Mouse (Mus musculus): ENCODE measurements around the gene Slc35e1.

Gene Slc35e1

DNA sequence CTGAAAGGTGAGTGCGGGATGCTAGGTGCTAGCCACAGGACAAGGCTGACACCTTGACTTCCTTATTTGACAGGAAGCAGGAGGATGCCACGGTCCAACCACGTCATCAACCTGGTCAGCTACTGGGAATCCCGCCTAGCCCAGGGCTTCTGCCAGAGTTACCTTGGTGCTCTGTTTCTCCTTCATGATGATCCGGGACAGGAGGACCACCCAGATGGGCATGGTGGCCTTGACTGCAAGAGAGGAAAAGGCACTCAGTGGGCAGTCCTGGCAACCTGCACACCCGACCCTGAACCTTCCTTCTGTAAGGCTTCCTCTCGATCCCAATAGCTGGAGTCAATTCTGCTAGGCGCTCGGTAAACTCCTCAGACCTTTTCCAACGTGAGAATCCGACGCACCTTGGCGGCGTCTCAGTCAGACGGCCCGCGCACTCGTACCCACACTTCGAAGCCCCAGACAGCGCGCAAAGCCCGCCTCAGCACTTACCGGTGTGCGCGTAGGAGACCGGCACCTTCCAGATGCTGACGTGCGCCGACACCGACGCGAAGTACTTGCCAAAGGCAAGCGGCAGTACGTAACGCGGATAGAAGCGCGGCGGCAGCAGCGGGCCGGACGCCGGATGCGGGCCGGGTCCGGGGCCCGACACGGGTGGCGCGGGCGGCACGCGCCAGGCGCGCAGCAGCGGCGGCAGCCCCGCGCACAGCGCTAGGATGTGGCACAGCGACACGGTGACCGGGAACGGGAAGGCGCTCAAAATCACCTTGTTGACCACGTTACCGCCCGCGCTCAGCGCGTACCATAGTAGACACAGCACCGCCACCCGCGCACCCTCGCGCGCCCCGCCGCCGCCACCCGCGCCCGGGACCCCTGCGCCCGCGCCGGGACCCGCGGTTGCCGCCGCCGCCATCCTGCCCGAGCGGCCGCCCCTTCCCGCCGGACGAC, at the start of gene Slc35e1:
Slc35e1 (minus strand) TSS at position 935 of the 942 bp plus-strand sequence.
- peak; percentile 16 to 28 for DNase-seq (ENCODE audit: low spot score in 2 of 2)

DNA sequence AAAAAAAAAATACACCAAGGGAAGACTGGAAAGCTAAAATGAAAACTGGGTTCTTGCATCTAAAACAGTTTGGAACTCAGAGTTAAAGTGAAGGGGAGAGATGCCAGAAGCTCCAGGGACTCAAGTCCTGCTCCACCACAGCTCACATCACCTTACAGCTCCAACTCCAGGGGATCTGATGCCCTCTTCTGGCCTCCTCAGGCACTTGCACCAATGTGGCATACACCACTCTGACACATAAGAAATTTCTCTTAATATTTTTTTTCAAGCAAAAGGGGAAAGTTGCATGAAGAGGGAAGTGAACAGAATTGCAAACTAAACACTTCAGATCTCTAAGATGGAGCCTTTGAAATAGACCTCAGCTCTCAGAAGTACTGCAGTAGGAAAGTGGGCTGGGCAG, 46.8 kb upstream of the Slc35e1 start:
- DNase-seq (ENCODE audit: low spot score in 2 of 2): no peak

DNA sequence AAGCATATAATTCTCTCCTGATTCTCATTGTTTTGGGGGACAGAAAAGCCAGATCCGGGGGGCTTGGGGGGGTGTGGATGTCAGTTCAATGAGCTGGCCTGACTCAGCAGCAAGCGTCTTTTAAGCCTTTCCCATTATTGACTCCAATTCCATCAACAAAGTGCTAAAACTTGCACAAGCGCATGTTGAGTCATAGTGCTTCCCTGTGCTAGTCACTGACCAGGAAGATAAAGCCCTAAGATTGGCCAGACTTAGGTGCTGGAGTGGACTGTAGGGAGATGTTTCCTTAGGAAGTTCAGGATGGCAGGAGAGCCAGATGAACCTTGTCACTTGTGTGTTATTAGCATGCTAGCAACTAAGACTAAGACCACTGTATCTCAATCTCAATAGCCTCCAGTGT, 42.5 kb upstream of the Slc35e1 start:
- DNase-seq (ENCODE audit: low spot score in 2 of 2): no peak

DNA sequence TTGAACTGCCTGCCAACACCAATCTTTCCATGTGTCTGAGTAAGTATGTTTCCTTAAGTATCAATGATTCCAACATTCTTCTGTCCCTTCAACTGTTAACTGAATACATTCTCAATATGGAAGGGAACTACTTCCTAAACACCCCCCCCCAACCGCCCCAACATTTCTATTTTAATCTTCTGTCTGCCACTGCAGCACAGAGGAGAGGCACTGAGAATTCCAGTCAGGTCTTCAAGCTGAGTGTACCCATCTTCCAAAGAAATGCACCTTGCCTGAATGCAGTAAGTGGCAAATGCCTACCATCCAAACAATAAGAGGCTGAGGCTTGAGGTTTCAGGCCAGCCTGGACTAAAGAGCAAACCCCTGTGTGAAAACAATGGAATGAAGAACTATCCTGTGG, 39.7 kb upstream of the Slc35e1 start:
- DNase-seq (ENCODE audit: low spot score in 2 of 2): no peak

DNA sequence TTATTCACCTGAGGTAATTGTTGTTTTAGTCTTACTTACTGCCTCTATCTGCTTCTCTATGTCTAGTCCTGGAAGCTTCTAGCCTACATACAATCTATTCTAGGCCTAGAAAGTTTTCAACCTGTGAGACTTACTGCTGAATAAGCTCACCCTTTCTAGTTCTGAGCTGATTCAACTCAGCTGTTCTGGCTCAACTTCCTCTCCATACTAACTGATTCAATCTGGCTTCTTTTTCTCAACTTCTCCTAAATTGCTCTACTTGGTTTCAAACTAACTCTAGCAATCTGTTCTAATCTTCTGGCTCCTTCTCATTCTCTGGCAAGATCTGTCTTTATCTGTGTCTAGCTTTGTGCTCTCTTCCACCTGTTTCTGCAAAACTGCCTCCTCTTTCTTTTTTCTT, 29.5 kb upstream of the Slc35e1 start:
- DNase-seq (ENCODE audit: low spot score in 2 of 2): no peak

DNA sequence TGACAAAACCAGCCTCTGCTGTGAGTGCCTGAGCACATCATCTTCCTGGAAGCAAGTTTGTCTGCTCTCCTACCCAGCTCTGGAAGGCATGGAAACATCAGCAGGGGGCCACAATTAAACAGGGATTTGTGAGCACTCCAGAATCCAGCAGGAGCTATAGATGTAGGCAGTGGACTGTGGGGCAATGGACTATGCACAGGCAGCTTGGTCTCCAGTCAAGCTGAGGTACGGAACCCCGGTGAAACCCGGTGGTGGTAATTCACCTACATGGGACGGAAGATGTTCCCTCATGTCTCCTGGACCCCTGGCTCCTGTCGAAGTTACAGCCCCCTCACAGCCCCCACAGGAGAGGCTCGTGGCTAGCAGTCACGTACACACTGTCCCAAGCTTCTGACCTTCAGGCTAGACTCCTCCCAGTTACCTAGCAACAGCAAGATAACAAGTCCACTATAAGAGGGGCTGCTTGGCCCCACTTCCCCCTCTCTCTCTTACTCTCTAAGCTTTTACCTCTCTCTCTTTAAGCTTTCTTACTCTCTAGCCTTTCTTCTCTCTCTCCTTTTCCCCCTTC, 25.1 kb upstream of the Slc35e1 start:
- DNase-seq (ENCODE audit: low spot score in 2 of 2): no peak

DNA sequence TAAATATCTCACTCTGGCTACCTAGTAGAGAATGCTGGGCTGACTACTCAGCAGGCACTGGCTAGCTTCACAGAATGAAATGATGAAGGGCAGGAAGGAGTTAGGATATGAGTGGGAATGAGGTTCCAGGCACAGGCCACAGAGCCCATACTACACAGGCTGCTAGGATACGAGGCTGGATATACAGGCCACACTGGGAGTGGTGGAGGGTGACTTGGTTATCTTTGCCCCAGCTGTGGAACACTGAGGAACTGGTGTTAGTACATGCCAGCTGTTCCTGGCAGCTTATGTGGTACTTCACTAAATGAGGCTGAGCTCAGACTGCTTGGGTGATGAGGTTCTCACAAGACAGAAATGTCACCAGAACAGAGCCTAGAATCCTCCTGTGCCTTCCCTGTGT, 20.7 kb upstream of the Slc35e1 start:
- no peak for DNase-seq (ENCODE audit: low spot score in 2 of 2)

DNA sequence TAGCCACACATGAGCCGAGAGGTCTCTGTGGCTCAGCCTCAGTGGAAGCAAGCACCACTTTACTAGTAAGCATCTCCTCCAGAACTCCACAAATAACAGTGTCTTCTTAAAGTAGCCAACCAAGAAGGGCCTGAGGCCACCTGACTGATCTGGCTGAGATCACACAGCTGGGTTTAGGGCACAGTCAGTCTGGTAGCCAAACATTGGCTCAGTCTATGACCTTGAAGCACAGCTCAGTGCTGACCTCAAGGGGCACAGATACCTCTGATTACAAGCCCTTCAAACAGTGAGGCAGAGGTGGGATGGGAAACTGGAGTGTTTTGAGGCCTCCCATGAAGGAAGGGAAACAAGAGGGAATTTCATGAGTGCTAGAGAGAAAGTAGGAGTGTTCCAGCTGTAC, 20.2 kb upstream of the Slc35e1 start:
- DNase-seq (ENCODE audit: low spot score in 2 of 2): no peak

DNA sequence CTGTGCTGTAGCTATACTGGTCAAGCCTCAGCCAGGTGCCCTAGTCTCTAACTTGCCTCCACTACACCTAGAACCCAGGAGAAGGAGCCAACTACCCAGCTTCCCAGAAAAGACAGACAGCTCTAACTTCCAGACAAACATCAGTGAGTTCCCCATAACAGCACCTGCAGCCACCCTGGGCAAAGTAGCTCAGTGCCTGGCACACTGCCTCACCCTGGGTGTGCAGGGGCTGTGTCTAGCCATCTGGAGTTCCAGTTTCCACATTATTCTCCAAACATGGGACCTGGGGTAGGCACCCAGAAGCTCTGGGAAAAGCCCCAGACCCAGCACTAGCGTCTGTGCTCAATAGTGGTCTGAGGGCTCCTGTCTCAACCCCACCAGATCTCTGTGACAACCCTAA, 15.1 kb upstream of the Slc35e1 start:
- no peak for DNase-seq (ENCODE audit: low spot score in 2 of 2)

DNA sequence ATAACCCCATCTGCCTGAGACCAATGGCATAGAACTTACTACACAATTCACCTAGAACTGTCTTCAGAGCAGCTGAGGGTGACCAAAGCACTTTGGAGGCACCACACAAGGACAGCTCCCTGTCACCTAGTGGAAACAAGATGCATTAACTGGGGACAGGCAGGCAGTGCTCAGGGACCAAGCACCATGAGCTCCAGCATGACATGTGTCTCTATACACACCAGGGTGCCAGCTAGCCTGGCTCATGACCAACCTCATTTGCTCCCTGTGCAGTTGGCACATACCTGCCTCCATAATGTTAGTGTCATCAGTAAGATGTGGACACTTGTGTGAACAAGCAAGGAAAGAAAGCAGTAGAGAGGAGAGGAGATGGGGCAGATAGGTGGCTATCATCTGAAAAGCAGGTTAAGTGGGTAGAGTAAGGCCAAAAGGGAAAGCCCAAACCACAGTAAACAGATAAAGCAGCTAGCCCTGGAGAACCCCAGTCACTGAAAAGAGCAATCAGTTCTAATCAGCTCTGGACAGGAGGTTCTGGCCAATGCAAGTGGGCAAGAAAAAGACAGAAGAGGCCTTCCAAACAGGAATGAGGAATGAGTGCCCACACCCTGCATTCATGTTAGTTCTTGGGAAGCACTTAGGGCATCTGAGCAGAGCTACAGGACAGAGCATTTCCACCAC, 12.4 kb upstream of the Slc35e1 start:
- no peak for DNase-seq (ENCODE audit: low spot score in 2 of 2)

DNA sequence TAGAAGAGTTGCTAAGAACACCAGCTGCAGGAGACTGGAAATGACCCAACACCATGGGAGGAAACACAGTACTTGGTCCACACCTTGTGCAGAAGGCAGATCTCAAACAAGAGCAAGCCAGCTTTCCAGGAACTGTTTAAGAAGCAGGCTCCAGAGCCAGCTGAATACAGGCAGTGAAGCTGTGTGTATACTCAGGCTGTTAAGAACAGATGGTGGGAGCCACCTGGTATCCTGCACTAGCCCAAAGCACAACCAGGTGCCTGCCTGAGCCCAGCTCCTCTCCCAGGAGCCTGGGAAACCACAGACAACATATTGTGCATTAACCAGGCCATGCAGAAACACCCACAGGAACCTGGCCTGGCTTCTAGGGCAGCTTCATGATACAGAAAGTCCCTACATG, 11.7 kb upstream of the Slc35e1 start:
- no peak for DNase-seq (ENCODE audit: low spot score in 2 of 2)

DNA sequence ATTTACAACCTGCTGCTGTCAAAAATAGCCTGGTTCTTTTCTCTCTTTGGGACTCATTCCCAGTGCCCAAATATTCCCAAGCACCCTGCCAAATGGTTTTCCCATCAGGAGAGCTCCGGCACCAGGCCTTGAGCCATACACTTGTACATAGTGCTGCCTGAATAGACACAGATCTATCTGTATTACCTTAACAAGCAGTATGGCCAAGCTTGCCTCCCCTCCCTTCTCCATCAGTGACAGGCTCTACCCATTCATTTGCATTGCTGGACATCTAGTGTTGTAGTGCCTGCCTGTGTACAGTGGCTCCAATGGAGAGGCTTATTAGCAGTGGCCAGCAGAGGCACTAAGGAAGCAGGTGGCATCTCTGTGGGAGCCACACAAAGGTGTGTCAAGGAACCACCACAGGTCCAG, 8.1 kb upstream of the Slc35e1 start:
- DNase-seq (ENCODE audit: low spot score in 2 of 2): no peak

DNA sequence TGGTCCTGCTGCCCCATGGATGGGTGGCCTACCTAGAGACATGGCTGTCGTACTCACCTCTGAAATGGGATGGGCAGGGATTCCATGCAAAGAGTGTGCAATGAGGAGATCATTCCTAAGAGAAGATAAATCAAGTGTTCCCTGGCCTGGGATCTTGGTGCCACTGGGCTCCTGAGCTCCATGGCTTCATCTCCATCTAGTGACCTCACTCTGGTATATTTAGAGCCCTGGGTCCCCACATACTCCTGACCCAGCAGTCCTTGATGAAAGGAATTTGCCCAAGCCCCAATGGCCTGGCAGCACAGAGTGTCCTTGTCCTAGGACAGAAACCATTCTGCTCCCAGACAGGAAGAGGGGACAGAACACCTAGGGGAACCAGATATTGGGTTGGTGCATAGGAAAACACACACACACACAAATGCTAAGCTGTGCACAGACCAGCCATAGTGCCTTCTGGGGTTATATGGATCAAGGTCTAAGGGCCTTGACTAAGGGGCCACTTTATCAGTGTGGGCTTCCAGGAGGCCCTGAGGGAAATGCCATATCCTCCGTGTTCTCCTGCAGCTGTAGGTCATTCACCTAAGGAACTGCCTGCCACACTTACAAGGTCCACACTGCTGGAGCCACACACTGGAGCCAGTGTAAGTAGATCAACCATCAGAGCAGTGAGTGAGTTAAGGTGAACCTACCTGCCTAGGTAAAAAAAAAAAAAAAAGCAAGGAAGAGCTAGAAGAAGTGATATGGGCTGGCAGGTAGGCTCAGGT, 7.3 kb upstream of the Slc35e1 start:
- DNase-seq (ENCODE audit: low spot score in 2 of 2): no peak

DNA sequence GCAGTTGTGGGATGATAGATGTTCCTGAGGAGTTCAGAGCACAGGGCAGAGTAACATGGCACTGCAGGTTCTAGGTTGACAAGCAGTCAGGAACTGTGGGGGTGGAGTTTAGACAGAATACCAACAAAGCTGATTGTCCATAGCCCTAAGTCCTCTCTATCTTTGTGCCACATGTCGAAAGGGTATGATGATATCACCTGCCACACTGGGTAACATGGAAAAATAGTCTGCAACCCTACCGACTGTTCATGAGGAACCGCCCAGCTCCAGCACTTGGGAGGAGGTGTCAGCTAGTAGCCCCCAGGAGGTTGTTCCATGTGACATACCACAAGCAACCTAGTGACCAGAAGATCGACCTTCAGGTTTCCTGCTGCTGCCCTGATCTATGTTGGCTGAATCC, 6.1 kb upstream of the Slc35e1 start:
- no peak for DNase-seq (ENCODE audit: low spot score in 2 of 2)

DNA sequence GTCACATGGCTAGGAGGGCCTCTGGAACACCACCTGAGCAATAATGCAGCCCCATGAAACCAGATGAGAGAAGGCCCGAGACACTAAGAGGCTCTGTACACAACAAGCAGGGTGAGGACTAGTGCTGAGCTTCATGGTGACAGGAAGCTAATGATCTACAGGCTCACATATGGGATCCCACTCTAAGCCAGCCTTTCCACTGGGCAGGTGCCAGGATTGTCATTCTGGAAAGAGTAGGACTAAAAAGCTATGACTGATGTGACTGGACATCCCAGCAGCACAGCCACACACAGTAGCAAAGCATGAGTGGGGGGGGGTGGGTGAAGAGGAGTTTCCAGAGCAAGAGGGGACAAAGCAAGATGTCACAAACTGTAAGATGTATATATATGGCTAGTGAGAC, 5.5 kb upstream of the Slc35e1 start:
- DNase-seq (ENCODE audit: low spot score in 2 of 2): no peak

DNA sequence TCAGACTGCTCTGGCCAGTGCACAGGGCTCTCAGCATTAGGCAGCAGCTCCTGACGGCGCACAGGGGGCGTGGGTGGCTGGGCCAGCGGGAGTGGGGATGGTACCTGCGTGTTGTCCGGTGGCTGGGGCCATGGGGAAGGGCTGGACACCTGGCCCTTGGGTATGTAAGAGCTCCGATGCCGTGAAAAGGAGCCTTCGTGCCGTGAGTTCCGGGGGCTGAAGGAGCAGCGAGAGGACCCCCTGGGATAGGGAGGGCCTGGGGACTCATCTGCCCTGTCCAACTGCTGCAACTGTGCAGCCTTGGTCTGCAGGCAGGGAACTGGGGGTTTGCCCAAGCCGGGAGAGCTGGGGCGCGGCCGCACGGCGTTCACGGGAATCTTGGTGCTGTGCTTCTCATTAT, 3.8 kb upstream of the Slc35e1 start:
- no peak for DNase-seq (ENCODE audit: low spot score in 2 of 2)

DNA sequence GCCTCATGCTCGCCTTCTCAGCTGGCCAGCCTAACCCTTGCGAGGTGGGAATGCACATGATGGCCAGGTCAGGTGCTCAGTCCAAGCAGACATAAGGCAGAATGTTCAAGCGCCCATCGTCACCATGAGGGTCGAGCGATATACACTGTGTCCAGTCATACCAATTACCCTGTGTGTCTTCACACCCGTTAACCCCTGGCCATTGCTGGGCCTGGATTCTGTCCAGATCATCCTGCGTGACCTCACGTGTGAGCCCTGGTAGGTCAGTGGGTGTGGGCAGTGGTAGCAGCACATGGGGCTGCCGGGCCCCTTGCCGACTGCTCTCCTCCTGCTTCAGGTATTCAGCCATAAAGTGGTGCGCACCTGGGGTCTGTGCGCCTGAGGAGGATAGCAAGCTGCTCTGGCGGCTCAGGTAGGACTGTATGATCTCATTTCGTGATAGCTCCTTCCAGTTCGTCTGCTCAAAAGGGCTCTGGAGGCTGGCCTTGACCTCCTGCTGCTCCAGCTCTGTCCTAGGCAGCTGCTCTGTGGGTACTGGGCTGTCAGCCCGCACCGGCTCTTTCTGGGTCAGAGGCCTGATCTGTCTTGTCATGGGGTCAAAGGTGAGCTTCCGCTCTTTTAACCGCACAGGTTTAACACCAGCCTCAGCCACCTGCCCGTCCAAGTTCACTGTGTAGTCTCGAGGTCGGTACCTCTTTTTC, 3.1 kb upstream of the Slc35e1 start:
- no peak for DNase-seq (ENCODE audit: low spot score in 2 of 2)

DNA sequence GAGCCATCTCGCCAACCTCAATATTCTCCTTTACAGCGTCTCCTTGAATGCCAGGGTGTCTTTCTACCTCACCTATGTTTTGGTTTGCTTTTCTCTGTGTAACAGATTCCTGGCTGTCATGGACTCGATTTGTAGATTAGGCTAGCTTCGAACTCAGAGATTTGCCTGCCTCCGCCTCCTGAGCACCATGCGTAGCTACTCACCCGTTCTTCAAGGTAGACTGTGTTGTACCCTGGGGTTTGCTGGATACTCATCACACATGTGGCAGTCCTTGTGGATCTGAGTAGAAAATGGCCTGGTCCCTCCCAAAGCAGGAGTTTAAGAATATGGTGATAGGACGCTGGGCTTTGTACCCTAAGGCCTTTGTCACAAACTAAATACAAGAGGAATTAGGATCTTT, 967 bp upstream of the Slc35e1 start:
- no peak for DNase-seq (ENCODE audit: low spot score in 2 of 2)

DNA sequence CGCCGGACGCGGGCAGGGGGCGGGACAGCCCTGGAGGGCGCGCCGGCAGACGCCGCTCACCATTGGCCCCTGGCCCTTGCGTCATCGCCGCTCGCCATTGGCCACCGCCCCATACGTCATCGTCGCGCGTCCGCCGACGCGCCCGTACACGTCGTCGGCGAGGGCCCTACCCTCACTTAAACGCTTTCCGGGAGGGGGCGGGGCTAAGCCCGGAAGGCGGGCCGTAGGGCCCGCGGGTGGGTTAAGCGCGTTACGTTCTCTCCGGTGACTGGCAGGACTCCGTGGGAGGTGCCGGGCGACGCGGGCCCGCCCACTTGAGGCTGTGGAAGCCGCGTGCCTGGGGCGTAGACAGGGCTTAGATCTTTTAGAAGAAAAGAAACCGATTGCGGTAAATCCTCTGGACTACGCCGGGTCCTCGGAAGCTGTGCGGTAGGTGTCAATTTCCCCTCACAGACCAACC, 238 bp upstream of the Slc35e1 start:
- DNase-seq (ENCODE audit: low spot score in 2 of 2): peak; percentile 99 to 100

DNA sequence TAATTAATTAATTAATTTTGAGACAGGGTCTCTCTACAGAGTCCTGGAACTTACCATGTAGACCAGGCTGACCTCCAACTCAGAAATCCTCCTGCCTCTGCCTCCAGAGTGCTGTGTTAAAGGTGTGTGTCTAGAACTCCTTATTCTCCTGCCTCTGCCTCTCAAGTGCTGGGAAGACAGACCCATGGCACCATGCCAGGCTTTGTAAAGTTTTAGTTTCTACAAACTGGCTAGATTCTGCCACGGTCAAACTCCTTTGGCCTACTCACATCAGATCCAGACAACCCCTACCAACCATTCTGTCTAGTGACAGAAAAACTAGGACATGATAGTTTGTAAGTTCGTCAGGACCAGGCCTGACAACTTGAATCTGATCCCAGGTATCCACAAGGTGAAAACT, 1.4 kb downstream of the Slc35e1 start:
- no peak for DNase-seq (ENCODE audit: low spot score in 2 of 2)

DNA sequence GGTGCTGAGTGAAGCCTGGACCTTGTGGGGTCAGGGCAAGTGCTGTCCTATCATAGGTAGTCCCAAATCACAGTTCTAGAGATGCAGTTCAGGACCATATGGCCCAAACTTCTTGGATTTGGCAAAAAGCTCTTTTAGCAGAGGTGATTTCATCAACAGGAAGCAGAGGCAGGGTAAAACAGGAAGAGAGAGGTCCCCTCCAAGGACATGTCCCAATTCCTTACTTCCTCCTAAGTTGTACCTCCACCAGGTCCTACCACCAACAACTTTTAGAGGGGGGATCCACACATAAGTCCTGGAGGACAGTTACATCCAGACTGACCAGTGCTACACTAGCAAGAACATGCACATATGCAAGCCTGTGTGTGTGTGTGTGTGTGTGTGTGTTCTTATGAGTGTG, 5.4 kb downstream of the Slc35e1 start:
- no peak for DNase-seq (ENCODE audit: low spot score in 2 of 2)
